Mouse (Mus musculus): Measurements from ENCODE around the gene Hnrnpl.
A peak's percentile ranks its signal among the peaks of the same experiment; 100 is the strongest.

Gene Hnrnpl

DNA sequence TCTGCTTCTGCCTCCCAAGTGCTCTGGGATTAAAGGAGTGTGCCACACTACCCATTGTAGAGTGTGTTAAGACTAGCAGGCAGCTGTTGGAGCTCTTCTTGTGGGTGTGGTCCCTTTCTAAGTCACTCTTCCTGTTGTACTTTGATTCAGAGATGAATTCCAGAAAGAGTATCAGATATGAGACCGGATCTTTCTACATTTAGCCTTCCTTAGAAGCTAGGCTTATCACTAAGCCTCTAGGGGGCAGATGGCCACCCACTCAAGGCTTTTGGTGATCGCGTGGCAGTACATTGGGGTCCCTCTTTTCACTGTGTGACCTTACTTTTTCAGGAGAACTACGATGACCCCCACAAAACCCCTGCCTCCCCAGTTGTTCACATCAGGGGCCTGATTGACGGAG, 4.6 kb downstream of the Hnrnpl start:
- no peak for DNase-seq

DNA sequence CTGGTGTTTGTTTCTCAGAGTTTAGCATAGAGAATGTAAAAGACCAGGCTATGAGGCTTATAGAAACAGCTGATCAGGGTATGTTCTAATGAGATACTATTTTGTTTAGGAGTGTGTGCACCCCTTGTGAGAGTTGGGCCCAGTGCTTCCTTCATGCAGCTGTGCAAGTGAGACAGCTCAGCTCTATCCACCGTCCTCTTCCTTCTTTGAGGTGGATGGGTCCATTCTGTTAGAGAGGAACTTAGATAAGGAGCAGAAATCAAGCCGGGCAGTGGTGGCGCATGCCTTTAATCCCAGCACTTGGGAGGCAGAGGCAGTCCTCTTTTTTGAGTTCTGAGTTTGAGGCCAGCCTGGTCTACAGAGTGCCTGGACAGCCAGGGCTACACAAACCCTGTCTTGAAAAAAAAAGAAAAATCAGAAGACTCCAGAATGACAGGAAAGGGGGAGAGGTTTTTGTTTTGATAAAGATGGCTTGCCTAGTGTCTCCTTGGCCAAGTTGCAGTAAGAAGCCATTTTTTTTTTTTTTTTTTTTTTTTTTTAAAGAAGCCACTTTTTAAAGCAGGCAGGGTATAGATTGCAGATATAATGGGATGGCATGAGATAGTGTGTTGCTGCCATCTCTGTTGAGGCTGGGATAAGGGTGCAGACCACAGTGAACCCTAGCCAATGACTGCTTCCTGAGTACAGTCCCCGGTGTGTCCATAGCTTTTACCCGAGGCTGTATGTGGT, 6.1 kb downstream of the Hnrnpl start:
- DNase-seq: no peak

- no peak for DNase-seq
These were observed 6.9 kb downstream of the Hnrnpl start for GRCm38 (mm10) chr7:28815230-28815629.

- no peak for DNase-seq
These were observed 7.9 kb downstream of the Hnrnpl start for GRCm38 (mm10) chr7:28816201-28816600.

GRCm38 (mm10) chr7:28816920-28817319, 8.6 kb downstream of the Hnrnpl start:
- DNase-seq: no peak

GRCm38 (mm10) chr7:28817524-28817923, 9.2 kb downstream of the Hnrnpl start:
- DNase-seq: no peak

- DNase-seq: no peak
These were observed 9.6 kb downstream of the Hnrnpl start for GRCm38 (mm10) chr7:28817957-28818356.

- no peak for DNase-seq
These were observed 10.1 kb downstream of the Hnrnpl start for GRCm38 (mm10) chr7:28818436-28818835.

GRCm38 (mm10) chr7:28818861-28819452, 10.6 kb downstream of the Hnrnpl start:
- DNase-seq: no peak

GRCm38 (mm10) chr7:28819571-28819970, 11.2 kb downstream of the Hnrnpl start:
- DNase-seq: no peak

DNA sequence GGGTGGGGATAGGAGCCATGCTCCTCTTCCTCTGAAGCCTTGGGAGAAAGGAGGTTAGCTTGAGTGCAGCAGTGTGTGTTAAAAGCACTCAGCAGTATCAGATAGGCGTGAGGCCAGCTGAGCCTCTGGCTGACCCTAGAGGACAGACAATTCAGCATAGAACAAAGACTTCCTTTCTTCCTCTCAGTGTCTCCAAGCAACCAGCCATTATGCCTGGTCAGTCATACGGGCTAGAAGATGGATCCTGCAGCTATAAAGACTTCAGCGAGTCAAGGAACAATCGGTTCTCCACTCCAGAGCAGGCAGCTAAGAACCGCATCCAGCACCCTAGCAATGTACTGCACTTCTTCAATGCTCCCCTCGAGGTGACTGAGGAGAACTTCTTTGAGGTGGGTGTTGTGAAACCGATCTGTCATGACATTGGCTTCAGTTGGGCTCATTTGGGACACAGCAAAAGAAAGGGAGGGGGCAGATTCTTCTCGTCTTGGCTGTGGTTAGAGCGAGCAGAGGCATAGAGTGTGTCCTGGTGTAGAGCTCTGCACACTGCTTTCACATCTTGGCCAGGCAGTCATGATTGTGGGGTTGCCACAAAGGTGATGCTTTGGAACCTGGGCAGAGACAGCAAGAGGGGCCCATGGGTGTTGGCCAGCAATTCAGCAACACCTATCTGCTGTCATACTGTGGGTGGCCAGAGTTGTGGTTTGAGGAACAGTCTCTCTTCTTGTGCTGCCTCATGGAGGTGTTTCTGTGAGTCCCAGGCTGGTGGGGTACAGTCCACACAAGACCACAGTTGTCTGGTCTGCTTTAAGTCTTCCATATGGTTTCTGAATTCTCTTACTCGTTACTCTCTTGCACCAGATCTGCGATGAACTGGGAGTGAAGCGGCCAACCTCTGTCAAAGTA, 12.3 kb downstream of the Hnrnpl start:
- no peak for DNase-seq

DNA sequence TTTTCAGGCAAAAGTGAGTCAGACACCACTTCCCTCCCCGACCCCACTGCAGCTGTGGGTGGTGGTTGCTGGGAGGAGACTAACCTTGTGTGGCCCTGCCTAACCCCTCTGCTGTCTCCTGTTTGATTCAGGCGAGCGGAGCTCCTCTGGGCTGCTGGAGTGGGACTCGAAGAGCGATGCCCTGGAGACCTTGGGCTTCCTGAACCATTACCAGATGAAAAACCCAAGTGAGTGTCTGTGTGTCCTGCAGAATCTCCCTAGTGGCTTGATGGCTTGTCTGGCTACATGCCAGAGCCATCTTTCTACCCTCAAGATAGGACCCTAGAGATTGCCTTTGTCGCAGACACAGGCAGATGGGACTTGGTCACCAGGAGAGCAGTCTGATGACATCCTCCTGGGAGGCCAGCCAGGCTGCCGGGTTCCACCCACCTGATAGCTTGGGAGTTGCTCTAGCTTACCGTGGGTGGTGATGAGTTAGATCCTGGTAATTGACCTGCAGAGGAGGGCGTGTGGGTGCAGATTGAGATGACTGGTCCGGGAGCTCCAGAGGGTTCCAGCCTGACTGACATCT, 13.0 kb downstream of the Hnrnpl start:
- DNase-seq: peak; percentile 76 to 79

GRCm38 (mm10) chr7:28822556-28822955, 14.2 kb downstream of the Hnrnpl start:
- DNase-seq: no peak

DNA sequence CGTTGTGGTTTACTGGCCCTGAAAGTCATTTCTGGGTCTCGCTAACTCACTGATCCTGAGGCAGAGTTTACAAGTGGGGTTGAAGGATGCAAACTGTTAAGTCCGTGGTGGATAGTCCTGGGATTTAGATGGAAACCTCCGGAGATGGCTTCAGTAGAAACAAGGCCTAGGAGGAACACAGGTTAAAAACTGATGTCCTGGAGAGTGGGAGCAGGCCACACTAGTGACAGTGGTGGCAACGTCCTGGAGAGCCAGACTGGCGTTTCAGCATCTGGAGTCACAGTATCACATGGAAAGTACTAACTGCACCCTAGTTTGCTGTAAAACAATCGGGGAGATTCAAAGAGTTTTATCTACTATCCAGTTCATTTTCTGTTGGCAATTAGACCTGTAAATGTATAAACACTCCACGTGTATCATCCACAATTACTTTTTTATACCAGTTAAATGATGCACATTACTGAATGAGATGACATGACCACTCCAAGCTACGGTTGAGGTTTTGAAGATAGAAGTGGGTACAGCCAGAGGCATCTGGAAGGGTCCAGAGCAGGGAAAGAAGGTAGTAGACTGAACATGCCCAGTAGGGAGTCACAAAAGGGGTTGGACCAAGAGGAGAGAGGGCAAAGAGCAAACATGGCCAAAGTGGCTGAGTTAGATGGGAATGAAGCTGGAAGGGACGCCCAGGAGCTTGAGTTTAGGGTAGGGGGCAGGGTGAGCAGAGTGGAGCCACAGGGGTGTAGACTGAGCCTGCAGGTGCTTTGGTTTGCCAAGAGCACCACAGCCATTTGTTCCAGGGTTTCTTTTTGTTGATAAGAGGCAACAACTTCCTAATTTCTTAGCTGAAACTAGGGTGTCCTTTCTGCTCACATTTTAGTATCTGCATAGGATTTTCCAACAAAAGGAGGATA, 14.9 kb downstream of the Hnrnpl start:
- DNase-seq: no peak

GRCm38 (mm10) chr7:28823932-28824331, 15.6 kb downstream of the Hnrnpl start:
- no peak for DNase-seq

DNA sequence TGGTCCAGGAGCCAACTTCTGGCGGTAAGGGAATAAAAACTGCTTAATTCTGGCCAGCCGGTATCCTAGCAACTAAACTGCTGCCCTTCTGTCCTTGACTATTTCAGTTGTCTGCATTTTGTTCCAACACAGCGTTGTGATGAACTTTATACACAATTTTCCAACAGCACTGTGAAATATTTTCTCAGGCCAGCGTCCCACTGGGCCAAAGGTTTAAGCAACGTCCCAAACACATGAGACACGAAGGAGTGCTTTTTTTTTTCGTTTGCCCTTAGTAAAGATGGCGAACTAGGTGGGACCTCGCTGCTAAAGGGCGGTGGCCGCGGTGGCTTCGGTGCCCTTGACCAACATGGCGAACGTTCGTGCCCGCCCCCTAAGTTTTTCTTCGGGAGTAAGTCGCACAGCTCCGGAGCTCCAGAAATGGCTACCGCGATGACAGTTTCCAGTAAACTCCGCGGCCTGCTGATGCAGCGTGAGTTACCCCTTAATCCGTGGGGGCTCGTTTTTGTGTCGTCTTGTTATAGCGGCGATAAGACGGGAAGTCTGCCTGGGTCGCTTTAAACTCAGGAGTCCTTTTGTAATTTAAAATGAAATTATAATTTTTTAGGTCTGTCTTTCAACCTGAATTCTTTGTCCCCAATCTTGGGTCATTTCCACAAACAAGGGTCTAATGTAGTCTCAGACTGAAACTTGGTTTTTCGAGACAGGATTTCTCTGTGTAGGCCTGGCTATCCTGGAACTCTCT, 16.8 kb downstream of the Hnrnpl start, which contains the start of gene Ech1:
Gene Ech1, plus strand, starts transcription at position 277 of the 745 bp plus-strand sequence.
- DNase-seq: peak; percentile 87 to 89

GRCm38 (mm10) chr7:28825686-28826401, 17.5 kb downstream of the Hnrnpl start:
- no peak for DNase-seq

- no peak for DNase-seq
These were observed 18.0 kb downstream of the Hnrnpl start for GRCm38 (mm10) chr7:28826402-28826772.

GRCm38 (mm10) chr7:28827338-28827737, 19.0 kb downstream of the Hnrnpl start:
- DNase-seq: peak in 1 of 2 experiments; percentile 47

DNA sequence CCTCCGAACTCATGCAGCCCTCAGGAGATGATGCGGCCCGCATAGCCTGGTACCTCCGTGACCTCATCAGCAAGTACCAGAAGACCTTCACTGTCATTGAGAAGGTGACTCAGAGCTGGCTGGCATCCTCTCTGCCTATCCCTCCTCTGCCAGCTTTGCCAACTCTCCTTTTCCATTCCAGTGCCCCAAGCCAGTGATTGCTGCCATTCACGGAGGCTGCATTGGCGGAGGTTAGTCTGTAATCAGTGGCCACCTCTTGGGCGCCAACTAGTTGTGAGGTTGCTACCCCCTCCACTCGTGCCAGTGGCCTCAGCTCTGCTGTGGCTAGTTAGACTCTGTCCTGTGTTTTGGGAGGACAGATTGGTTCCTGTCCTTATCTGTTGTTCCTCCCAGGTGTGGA, 21.5 kb downstream of the Hnrnpl start:
- no peak for DNase-seq

GRCm38 (mm10) chr7:28830981-28831380, 22.6 kb downstream of the Hnrnpl start:
- DNase-seq: no peak

All from cerebellum, adult 18-20 months (tissue).